Mouse (Mus musculus) heart, postnatal 0 days (tissue): ENCODE results near the gene Tmeff2. TPM values are rescaled to one million over a fixed set of nuclear protein-coding genes. Genes with fewer than 3 reads are reported as not detected.

Experiments
- ATAC-seq: fragments of 200-750 bp; cut with Nextera tagmentation; 2 replicates; pipeline ENCODE4 v1.8.0; 2017; ENCODE audit warnings: low read depth, moderate number of reproducible peaks, moderate library complexity; ENCODE audit not compliant: insufficient read depth
- DNase-seq: peaks from one replicate; pipeline ENCODE4 v3.0.0-alpha.2; 2016; ENCODE audit warnings: low spot score
- H3K27ac ChIP-seq: fragments of 300-500 bp; sonication (generic); 2 replicates; pipeline ENCODE4 v1.5.1; 2014; ENCODE audit warnings: low read depth, mild to moderate bottlenecking
- H3K27me3 ChIP-seq: fragments of 300-500 bp; sonication (generic); 2 replicates; pipeline ENCODE4 v1.6.1; 2014; ENCODE audit warnings: low read length, mixed read lengths; ENCODE audit not compliant: control insufficient read depth, insufficient read depth
- H3K36me3 ChIP-seq: fragments of 300-500 bp; sonication (generic); replicated peaks from 2 replicates; pipeline ENCODE4 v1.6.1; 2014; ENCODE audit warnings: low read length, mixed read lengths; ENCODE audit not compliant: control insufficient read depth, insufficient read depth
- H3K4me1 ChIP-seq: fragments of 300-500 bp; sonication (generic); 2 replicates; pipeline ENCODE4 v1.6.1; 2014; ENCODE audit warnings: antibody characterized with exemption; ENCODE audit not compliant: control insufficient read depth, insufficient read depth
- H3K4me2 ChIP-seq: fragments of 300-500 bp; sonication (generic); 2 replicates; pipeline ENCODE4 v1.6.1; 2014; ENCODE audit warnings: low read depth, mild to moderate bottlenecking, low read length, moderate library complexity
- H3K4me3 ChIP-seq: fragments of 300-500 bp; sonication (generic); 2 replicates; pipeline ENCODE4 v1.5.1; 2014; ENCODE audit warnings: low read depth, low read length
- H3K9ac ChIP-seq: fragments of 300-500 bp; sonication (generic); replicated peaks from 2 replicates; pipeline ENCODE4 v1.6.1; 2014; ENCODE audit warnings: low read depth, low read length, mixed read lengths
- H3K9me3 ChIP-seq: fragments of 300-500 bp; sonication (generic); replicated peaks from 2 replicates; pipeline ENCODE4 v1.6.1; 2016; ENCODE audit warnings: low read length; ENCODE audit not compliant: control insufficient read depth
- CTCF ChIP-seq: IDR thresholded peaks from 2 replicates; pipeline ENCODE4 v1.5.1; 2016; ENCODE audit warnings: antibody characterized with exemption, control low read depth, low read depth
- EP300 ChIP-seq: IDR thresholded peaks from 2 replicates; pipeline ENCODE4 v1.6.1; 2016; ENCODE audit warnings: antibody characterized with exemption, low read depth
- WGBS: fragments of 180-500 bp; shearing (Covaris S2); extraction: QIAGEN DNeasy Blood & Tissue Kit; methylation state at CpG from one replicate; pipeline ENCODE4 v1.1.7; 2014; 5-methylcytosine and 5-hydroxymethylcytosine counted together
- polyA plus RNA-seq: library from polyadenylated mRNA; unstranded; fragments of >200 nt; fragmentation: Nextera tagmentation; extraction: Ambion mirVana; gene quantifications from 2 replicates; pipeline ENCODE4 v1.2.1, GENCODE M21; 2015
- total RNA-seq: library from RNA; depleted of rRNA; stranded (reverse); fragments of >200 nt; gene quantifications from 2 replicates; pipeline ENCODE4 v1.2.3, GENCODE M21; 2014; ENCODE audit warnings: low replicate concordance

Gene Tmeff2
- total and polyA plus RNA-seq, 2 experiments from 2014 or later: 0.23 to 0.51 TPM

GRCm38 (mm10) chr1:50962649-50963000, 62.2 kb downstream of the Tmeff2 start:
- no peaks in the 10 kb centered on the region for H3K4me1 ChIP-seq
- DNase-seq (no peak), ATAC-seq (no peak)
- WGBS: 43% methylated on average over 4 of the region's 4 CpGs
- H3K4me3 ChIP-seq: no peak overlapping the region; the same call in 1 of the 2 replicates
- peak overlapping the region; percentile 41; the same call in 1 of the 2 replicates for H3K4me2 ChIP-seq
- TF ChIP-seq EP300 (no peak), CTCF (no peak)
- H3K27ac ChIP-seq: peak overlapping the region; percentile 46
- H3K27me3 ChIP-seq: no peaks in the 10 kb centered on the region
- H3K36me3 ChIP-seq: no peaks in the 10 kb centered on the region
- no peaks in the 10 kb centered on the region for H3K9me3 ChIP-seq
- H3K9ac ChIP-seq: no peak overlapping the region

- DNase-seq (no peak), ATAC-seq (no peak)
- Histone ChIP-seq H3K27me3 (no peaks in the 10 kb centered on the region), H3K9me3 (no peaks in the 10 kb centered on the region), H3K27ac (no peak overlapping the region), H3K4me2 (no peak overlapping the region), H3K4me1 (no peaks in the 10 kb centered on the region), H3K9ac (no peak overlapping the region), H3K4me3 (no peak overlapping the region), H3K36me3 (no peaks in the 10 kb centered on the region)
- 67% methylated on average over 2 of the region's 2 CpGs for WGBS
- no peak for TF ChIP-seq EP300
- no peak for TF ChIP-seq CTCF
Observed at GRCm38 (mm10) chr1:50969685-50970084, 69.2 kb downstream of the Tmeff2 start.

- no peak for TF ChIP-seq EP300
- no peak for TF ChIP-seq CTCF
- ATAC-seq (no peak), DNase-seq (no peak)
- no peaks in the 10 kb centered on the region for H3K36me3 ChIP-seq
- WGBS: 44% methylated on average over 2 of the region's 2 CpGs
- no peaks in the 10 kb centered on the region for H3K27me3 ChIP-seq
- no peak overlapping the region for H3K9ac ChIP-seq
- no peaks in the 10 kb centered on the region for H3K4me1 ChIP-seq
- H3K4me3 ChIP-seq: no peak overlapping the region
- no peak overlapping the region for H3K4me2 ChIP-seq
- no peaks in the 10 kb centered on the region for H3K9me3 ChIP-seq
- no peak overlapping the region for H3K27ac ChIP-seq
Observed at GRCm38 (mm10) chr1:50970853-50971252, 70.4 kb downstream of the Tmeff2 start.

- Histone ChIP-seq H3K27me3 (no peaks in the 10 kb centered on the region), H3K9ac (no peak overlapping the region), H3K36me3 (no peaks in the 10 kb centered on the region), H3K4me3 (no peak overlapping the region), H3K9me3 (no peaks in the 10 kb centered on the region), H3K4me2 (no peak overlapping the region), H3K4me1 (no peaks in the 10 kb centered on the region), H3K27ac (no peak overlapping the region)
- DNase-seq (no peak), ATAC-seq (no peak)
- TF ChIP-seq EP300 (no peak), CTCF (no peak)
- WGBS: 78% methylated on average over 6 of the region's 6 CpGs
Observed at GRCm38 (mm10) chr1:50972509-50973436, 72.3 kb downstream of the Tmeff2 start.

- no peaks in the 10 kb centered on the region for H3K9me3 ChIP-seq
- WGBS: 71% methylated on average over 4 of the region's 4 CpGs
- DNase-seq (no peak), ATAC-seq (no peak)
- H3K4me2 ChIP-seq: no peak overlapping the region
- H3K27ac ChIP-seq: no peak overlapping the region
- no peaks in the 10 kb centered on the region for H3K4me1 ChIP-seq
- H3K36me3 ChIP-seq: no peaks in the 10 kb centered on the region
- H3K27me3 ChIP-seq: no peaks in the 10 kb centered on the region
- H3K4me3 ChIP-seq: no peak overlapping the region
- TF ChIP-seq CTCF: no peak
- TF ChIP-seq EP300: no peak
- H3K9ac ChIP-seq: no peak overlapping the region
Observed at GRCm38 (mm10) chr1:50979358-50980081, 79.1 kb downstream of the Tmeff2 start.
